Comparison of ENCODE assay signal across 21 mouse cellular contexts in the genomic region with DNA sequence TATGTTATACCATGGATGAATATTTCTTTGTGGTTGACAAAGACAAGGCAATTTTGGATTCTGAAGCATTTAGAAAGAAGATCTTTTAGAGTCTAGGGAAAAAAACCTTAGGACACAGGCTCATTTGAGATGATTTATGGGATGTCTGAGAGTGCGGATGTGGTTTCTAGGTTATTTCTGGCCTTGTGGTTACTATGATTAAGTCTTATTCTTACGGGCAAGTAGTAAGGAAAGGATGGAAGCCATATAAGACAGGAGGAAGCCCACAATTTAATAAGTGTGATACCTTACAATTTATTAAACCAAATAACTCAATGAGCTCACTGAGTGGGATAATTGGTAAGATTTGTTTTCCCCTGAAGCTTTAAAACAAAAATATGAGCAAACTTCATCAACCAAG.
"Had no signal": no experiment of that assay in that cellular context is flagged by ENCODE, and none has a peak within 500 bp of the region (broad histone marks: within the 10 kb centered on the region; RNA-seq: fewer than 3 reads in every experiment).

No protein-coding gene starts in this region.

- H3K27me3 ChIP-seq: limb, embryonic 13.5 days; liver, embryonic 12.5 days; liver, embryonic 15.5 days; lung, embryonic 15.5 days; megakaryocyte, embryonic 14.5 days; midbrain, embryonic 12.5 days; midbrain, embryonic 15.5 days; neural tube, embryonic 13.5 days; stomach, embryonic 15.5 days had no signal

- H3K4me1 ChIP-seq: limb, embryonic 10.5 days; limb, embryonic 13.5 days; liver, embryonic 12.5 days; liver, embryonic 15.5 days; lung, embryonic 15.5 days; midbrain, embryonic 12.5 days; midbrain, embryonic 15.5 days; neural tube, embryonic 13.5 days; stomach, embryonic 15.5 days had no signal

- H3K27ac ChIP-seq: limb, embryonic 10.5 days; limb, embryonic 13.5 days; liver, embryonic 12.5 days; liver, embryonic 15.5 days; lung, embryonic 15.5 days; macrophage; midbrain, embryonic 12.5 days; midbrain, embryonic 15.5 days; neural tube, embryonic 13.5 days; stomach, embryonic 15.5 days had no signal

- H3K9ac ChIP-seq: limb, embryonic 13.5 days; liver, embryonic 12.5 days; liver, embryonic 15.5 days; lung, embryonic 15.5 days; midbrain, embryonic 12.5 days; midbrain, embryonic 15.5 days; neural tube, embryonic 13.5 days; stomach, embryonic 15.5 days had no signal

- DNase-seq: kidney, adult 11 months; kidney, adult 9 months; kidney, postnatal 25 days; layer of hippocampus, postnatal 36 days; liver; lung, adult 18-20 months; retina, postnatal 1 day; right cerebral cortex, postnatal 25 days; spleen, adult 18-20 months; thymus, postnatal 25 days had no signal

- H3K4me3 ChIP-seq: limb, embryonic 10.5 days; limb, embryonic 13.5 days; liver, embryonic 12.5 days; liver, embryonic 15.5 days; lung, embryonic 15.5 days; megakaryocyte, embryonic 14.5 days; midbrain, embryonic 12.5 days; midbrain, embryonic 15.5 days; neural tube, embryonic 13.5 days; stomach, embryonic 15.5 days had no signal

- H3K4me2 ChIP-seq: limb, embryonic 13.5 days; liver, embryonic 12.5 days; liver, embryonic 15.5 days; lung, embryonic 15.5 days; midbrain, embryonic 12.5 days; midbrain, embryonic 15.5 days; neural tube, embryonic 13.5 days; stomach, embryonic 15.5 days had no signal

- H3K9me3 ChIP-seq: limb, embryonic 10.5 days; limb, embryonic 13.5 days; liver, embryonic 12.5 days; liver, embryonic 15.5 days; lung, embryonic 15.5 days; megakaryocyte, embryonic 14.5 days; midbrain, embryonic 12.5 days; midbrain, embryonic 15.5 days; neural tube, embryonic 13.5 days; stomach, embryonic 15.5 days had no signal

- ATAC-seq: liver, embryonic 12.5 days; midbrain, embryonic 15.5 days had no signal

- H3K36me3 ChIP-seq: limb, embryonic 10.5 days; limb, embryonic 13.5 days; liver, embryonic 12.5 days; liver, embryonic 15.5 days; lung, embryonic 15.5 days; midbrain, embryonic 12.5 days; midbrain, embryonic 15.5 days; neural tube, embryonic 13.5 days; stomach, embryonic 15.5 days had no signal
